Comparison of ENCODE assay signal across 8 mouse cellular contexts in genomic region chr4:133754238-133754637, GRCm38 (mm10). TPM values are rescaled to one million over a fixed set of nuclear protein-coding genes. Genes with fewer than 3 reads are reported as not detected.
DNase-seq lines count a peak whose midpoint lies in the region; ATAC-seq and TF ChIP-seq lines count a peak whose summit lies in the region.

No protein-coding gene starts in this region.

- H3K4me2 ChIP-seq in hindbrain, embryonic 12.5 days (replicated peaks), result peak overlapping the region; percentile 93
- H3K4me2 ChIP-seq in lung, postnatal 0 days (replicated peaks; ENCODE audit: low read depth, low read length), result peak overlapping the region; percentile 91

- peak; percentile 85 for DNase-seq in Patski (ENCODE audit: low read depth, low spot score)
- peak; percentile 99 for DNase-seq in cerebellum, postnatal 10 days
- DNase-seq in frontal cortex, postnatal 10 days (ENCODE audit: low spot score in 2 of 2), result peak; percentile 95 to 99
- DNase-seq in layer of hippocampus, postnatal 10 days (ENCODE audit: low spot score in 2 of 2), result peak; percentile 100
- peak; percentile 98 for DNase-seq in lung, postnatal 0 days (ENCODE audit: low spot score)
- peak; percentile 98 for DNase-seq in ovary, postnatal 14 days (ENCODE audit: low spot score)
- peak; percentile 99 for DNase-seq in thymus, postnatal 10 days (ENCODE audit: low spot score in 2 of 2)

- no peaks in the 10 kb centered on the region for H3K27me3 ChIP-seq in Patski
- no peaks in the 10 kb centered on the region for H3K27me3 ChIP-seq in hindbrain, embryonic 12.5 days
- H3K27me3 ChIP-seq in lung, postnatal 0 days (replicated peaks; ENCODE audit: insufficient read depth, low read length), result no peaks in the 10 kb centered on the region

- H3K4me1 ChIP-seq in hindbrain, embryonic 12.5 days, result peaks cover 34% of the 10 kb centered on the region
- H3K4me1 ChIP-seq in lung, postnatal 0 days (ENCODE audit: insufficient read depth, low read depth, low read length), result peaks cover 26% of the 10 kb centered on the region

- no peak for TF ChIP-seq CTCF in Patski (IDR thresholded peaks at IDR 0.05)
- TF ChIP-seq CTCF in lung, postnatal 0 days (IDR thresholded peaks at IDR 0.05), result peak; percentile 12; the same call in 1 of the 2 replicates

- TF ChIP-seq EP300 in lung, postnatal 0 days (IDR thresholded peaks at IDR 0.05), result no peak

- ATAC-seq in Patski, result peak; percentile 44
- ATAC-seq in hindbrain, embryonic 12.5 days (ENCODE audit: low FRiP score), result peak; percentile 86
- ATAC-seq in lung, postnatal 0 days, result peak; percentile 75

- H3K9ac ChIP-seq in hindbrain, embryonic 12.5 days, result peak overlapping the region; percentile 99
- peak overlapping the region; percentile 98 for H3K9ac ChIP-seq in lung, postnatal 0 days (replicated peaks; ENCODE audit: low read depth)

- peak overlapping the region; percentile 100 for H3K27ac ChIP-seq in hindbrain, embryonic 12.5 days
- H3K27ac ChIP-seq in lung, postnatal 0 days (ENCODE audit: low read length), result peak overlapping the region; percentile 99

- under 1% methylated on average over 39 of the region's 50 CpGs for WGBS in hindbrain, embryonic 12.5 days
- under 1% methylated on average over 31 of the region's 50 CpGs for WGBS in lung, postnatal 0 days

- H3K36me3 ChIP-seq in hindbrain, embryonic 12.5 days, result no peaks in the 10 kb centered on the region
- H3K36me3 ChIP-seq in lung, postnatal 0 days (ENCODE audit: insufficient read depth, low read length), result no peaks in the 10 kb centered on the region

- CTCF ChIA-PET in Patski (lab: Charles Lee), result no interaction called here

- no peaks in the 10 kb centered on the region for H3K9me3 ChIP-seq in hindbrain, embryonic 12.5 days (replicated peaks)
- no peaks in the 10 kb centered on the region for H3K9me3 ChIP-seq in lung, postnatal 0 days (ENCODE audit: low read length)

- in situ Hi-C loops in Patski (cut with MboI; ENCODE audit: low pct_unique_long_range_greater_than_20kb), result no loop called here

- POLR2A ChIA-PET in Patski (lab: Charles Lee), result interaction anchor here (0.7 to 3.3 kb wide), 2 partner anchors 82 to 833 kb away, joined by 4 to 21 read pairs; partner anchors contain the start of gene Pigv

- peak overlapping the region; percentile 92 for H3K4me3 ChIP-seq in hindbrain, embryonic 12.5 days
- peak overlapping the region; percentile 100 for H3K4me3 ChIP-seq in lung, postnatal 0 days (ENCODE audit: low read depth, low read length)

RNA-seq across cellular contexts. Expression of gene Arid1a, which starts 2.3 kb away (rescaled TPM):
- 33.2 TPM for polyA plus RNA-seq in Patski (2021)
- polyA plus RNA-seq in hindbrain, embryonic 12.5 days (2016; fragmentation: Nextera tagmentation; extraction: Ambion mirVana), result 41.9 and 44.3 TPM in 2 replicates
- 10 to 100 TPM; 74.6 to 76.4 TPM for total RNA-seq in layer of hippocampus, postnatal 10 days (2021)
- polyA plus RNA-seq in lung, postnatal 0 days (2015; fragmentation: Nextera tagmentation; extraction: Ambion mirVana), result 13.7 and 18.6 TPM in 2 replicates

Comparison
In these comparisons a context has a peak if more than half of its experiments do, and no peak if none do; other contexts are left out.
1. Peak in every context shown above with its lines: DNase-seq, ATAC-seq, H3K4me3 ChIP-seq and H3K27ac ChIP-seq.